Mouse (Mus musculus) olfactory bulb, adult 2 months (tissue): Measurements from ENCODE around the gene Apobec3.

Source experiments
- CTCF ChIP-seq: fragments of 200-500 bp; IDR thresholded peaks from 2 replicates; pipeline ENCODE4 v1.5.1; 2012; ENCODE audit warnings: low read depth, mild to moderate bottlenecking, low read length, moderate library complexity; ENCODE audit not compliant: insufficient read depth
- POLR2A ChIP-seq: fragments of 200-500 bp; IDR thresholded peaks from 2 replicates; pipeline ENCODE4 v1.6.1; 2012; ENCODE audit warnings: mild to moderate bottlenecking, low read depth, low read length, moderate library complexity; ENCODE audit not compliant: insufficient read depth

GRCm38 (mm10) chr15:79947681-79948080 is 56.2 kb downstream of the Apobec3 start:
- TF ChIP-seq CTCF: no peak
- no peak for TF ChIP-seq POLR2A
